Mouse (Mus musculus) hindbrain, embryonic 12.5 days (tissue): ENCODE measurements around the gene Olfml3. TPM values are rescaled to one million over a fixed set of nuclear protein-coding genes. Genes with fewer than 3 reads are reported as not detected.

Experiments
- ATAC-seq: fragments of 200-750 bp; cut with Nextera tagmentation; 2 replicates; pipeline ENCODE4 v1.8.0; 2017; ENCODE audit warnings: moderate TSS enrichment; ENCODE audit not compliant: low FRiP score
- H3K27ac ChIP-seq: fragments of 300-500 bp; sonication (generic); 2 replicates; pipeline ENCODE4 v1.5.1; 2016; ENCODE audit warnings: mild to moderate bottlenecking
- H3K27me3 ChIP-seq: fragments of 300-500 bp; sonication (generic); 2 replicates; pipeline ENCODE4 v1.6.1; 2016; ENCODE audit warnings: mild to moderate bottlenecking
- H3K36me3 ChIP-seq: fragments of 300-500 bp; sonication (generic); 2 replicates; pipeline ENCODE4 v1.6.1; 2016; ENCODE audit warnings: mild to moderate bottlenecking
- H3K4me1 ChIP-seq: fragments of 300-500 bp; sonication (generic); 2 replicates; pipeline ENCODE4 v1.6.1; 2016
- H3K4me2 ChIP-seq: fragments of 300-500 bp; sonication (generic); replicated peaks from 2 replicates; pipeline ENCODE4 v1.6.1; 2016; ENCODE audit warnings: mild to moderate bottlenecking
- H3K4me3 ChIP-seq: fragments of 300-500 bp; sonication (generic); 2 replicates; pipeline ENCODE4 v1.5.1; 2016; ENCODE audit warnings: mild to moderate bottlenecking
- H3K9ac ChIP-seq: fragments of 300-500 bp; sonication (generic); 2 replicates; pipeline ENCODE4 v1.6.1; 2016; ENCODE audit warnings: mild to moderate bottlenecking, moderate library complexity
- H3K9me3 ChIP-seq: fragments of 300-500 bp; sonication (generic); replicated peaks from 2 replicates; pipeline ENCODE4 v1.6.1; 2016; ENCODE audit warnings: mild to moderate bottlenecking
- WGBS: fragments of 180-500 bp; shearing (Covaris S2); methylation state at CpG from one replicate; pipeline ENCODE4 v1.1.7; 2016; 5-methylcytosine and 5-hydroxymethylcytosine counted together
- polyA plus RNA-seq: library from polyadenylated mRNA; unstranded; fragments of >200 nt; fragmentation: Nextera tagmentation; extraction: Ambion mirVana; gene quantifications from 2 replicates; pipeline ENCODE4 v1.2.1, GENCODE M21; 2016

Gene Olfml3
- polyA plus RNA-seq, 1 experiment from 2014 or later: 16.9 TPM

DNA sequence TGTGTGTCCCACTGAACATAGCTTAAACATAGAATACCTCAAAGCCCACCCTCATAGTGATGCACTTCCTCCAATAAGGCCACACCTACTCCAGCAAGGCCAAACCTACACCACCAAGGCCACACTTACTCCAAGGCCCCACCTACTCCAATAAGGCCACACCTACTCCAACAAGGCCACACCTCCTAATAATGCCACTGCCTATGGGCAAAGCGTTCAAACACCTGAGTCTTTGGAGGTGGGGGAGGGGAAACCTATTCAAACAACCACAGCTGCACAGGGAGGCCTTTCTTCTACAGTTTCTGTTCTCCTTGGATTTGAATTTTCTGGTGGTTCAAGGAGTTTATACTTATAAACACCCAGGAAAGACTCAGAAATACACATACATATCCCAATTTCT, 48.8 kb downstream of the Olfml3 start:
- Histone ChIP-seq H3K36me3 (no peaks in the 10 kb centered on the region), H3K9me3 (no peaks in the 10 kb centered on the region), H3K9ac (no peak overlapping the region), H3K27me3 (no peaks in the 10 kb centered on the region), H3K4me3 (no peak overlapping the region), H3K4me2 (no peak overlapping the region), H3K27ac (no peak overlapping the region), H3K4me1 (no peaks in the 10 kb centered on the region)
- ATAC-seq: no peak
- 75% methylated on average over 1 of the region's 1 CpGs for WGBS

DNA sequence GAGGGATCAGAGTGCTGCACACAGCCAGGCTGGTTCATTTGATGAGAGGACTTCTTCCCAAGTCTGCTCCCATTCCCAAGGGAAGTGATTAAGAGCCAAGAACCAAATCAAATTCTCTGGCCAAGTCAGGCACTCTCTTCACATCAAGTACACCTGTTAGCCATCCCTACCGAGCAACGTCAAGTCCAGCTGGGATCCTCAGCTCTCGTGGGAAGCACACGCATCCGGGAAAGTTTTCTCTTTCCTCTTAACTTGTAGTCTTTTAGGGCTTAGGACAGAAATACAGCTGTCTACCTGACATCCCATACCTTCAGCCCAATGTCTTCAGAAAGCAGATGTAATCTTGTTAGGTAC, 53.9 kb downstream of the Olfml3 start:
- H3K9ac ChIP-seq: no peak overlapping the region
- WGBS: 38% methylated on average over 5 of the region's 5 CpGs
- no peak overlapping the region for H3K27ac ChIP-seq

DNA sequence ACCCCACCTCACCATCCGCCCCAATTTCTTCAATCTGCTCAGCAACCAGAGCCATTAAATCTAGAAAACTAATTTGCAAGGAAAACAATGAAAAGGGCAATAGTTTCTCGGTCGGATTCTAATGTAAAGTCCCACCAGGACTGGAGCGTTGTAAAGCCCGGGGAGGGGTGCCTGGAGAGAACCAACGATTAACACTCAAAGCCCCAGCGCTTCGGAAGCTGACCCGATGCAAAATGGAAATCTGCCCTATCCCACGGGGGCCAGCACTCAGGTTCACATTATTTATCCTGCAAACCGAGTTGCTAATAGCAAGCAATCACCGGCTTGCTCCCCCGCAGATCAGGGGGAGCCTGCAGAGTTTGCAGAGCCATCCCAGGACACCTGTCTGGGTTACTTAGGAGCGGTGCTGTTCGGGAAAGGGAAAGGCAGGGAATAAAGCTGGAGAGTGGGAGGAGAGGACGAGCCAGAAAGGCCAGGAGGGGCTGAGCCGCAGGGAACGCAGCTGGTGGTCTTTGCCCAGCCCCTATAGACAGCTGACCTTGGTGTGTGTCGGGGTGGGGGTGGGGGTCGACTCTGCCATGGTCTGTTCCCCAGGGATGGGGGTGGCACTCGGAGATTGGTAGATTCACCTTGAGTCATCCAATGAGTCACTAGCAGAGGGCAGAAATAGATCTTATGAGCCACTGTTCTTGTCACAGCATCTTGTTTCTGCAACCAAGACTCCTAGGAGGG, 54.4 kb downstream of the Olfml3 start:
- H3K36me3 ChIP-seq: no peaks in the 10 kb centered on the region
- ATAC-seq: 0 out of 2 replicates have a peak, but pooled peaks have one; percentile 43
- no peaks in the 10 kb centered on the region for H3K27me3 ChIP-seq
- H3K4me1 ChIP-seq: peaks cover 11% of the 10 kb centered on the region
- H3K9me3 ChIP-seq: no peaks in the 10 kb centered on the region
- H3K4me2 ChIP-seq: peak overlapping the region; percentile 45
- WGBS: 4% methylated on average over 21 of the region's 21 CpGs
- H3K27ac ChIP-seq: no peak overlapping the region
- no peak overlapping the region for H3K4me3 ChIP-seq
- no peak overlapping the region for H3K9ac ChIP-seq

More for the DNA sequence above, 53.9 kb downstream of the Olfml3 start:
- Histone ChIP-seq H3K36me3 (no peaks in the 10 kb centered on the region), H3K4me3 (no peak overlapping the region), H3K4me1 (peaks cover 11% of the 10 kb centered on the region), H3K27me3 (no peaks in the 10 kb centered on the region), H3K9me3 (no peaks in the 10 kb centered on the region), H3K4me2 (no peak overlapping the region)
- ATAC-seq: 0 out of 2 replicates have a peak, but pooled peaks have one; percentile 2

DNA sequence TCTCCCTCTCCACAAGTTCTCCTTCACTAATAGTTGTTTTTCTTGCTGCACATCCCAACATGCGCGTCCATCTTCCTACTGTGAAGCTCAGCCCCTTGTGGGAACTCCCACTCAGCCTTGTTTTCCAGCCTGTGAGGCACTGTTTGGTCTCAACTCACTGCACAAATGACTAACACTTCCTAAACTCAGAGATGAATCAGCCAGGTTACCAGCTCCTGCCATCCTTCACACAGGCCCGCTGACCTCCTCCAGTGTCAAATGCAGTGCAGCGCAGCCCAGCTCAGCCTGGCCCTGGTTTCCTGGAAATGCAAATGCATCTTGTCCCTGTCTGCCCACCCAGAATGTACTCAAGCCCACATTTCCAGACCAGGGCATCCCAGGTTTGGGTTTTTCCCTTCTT, 55.3 kb downstream of the Olfml3 start:
- Histone ChIP-seq H3K27me3 (no peaks in the 10 kb centered on the region), H3K9me3 (no peaks in the 10 kb centered on the region), H3K36me3 (no peaks in the 10 kb centered on the region), H3K4me1 (peaks cover 11% of the 10 kb centered on the region), H3K4me3 (no peak overlapping the region), H3K4me2 (no peak overlapping the region), H3K27ac (no peak overlapping the region), H3K9ac (no peak overlapping the region)
- no peak for ATAC-seq
- WGBS: 49% methylated on average over 4 of the region's 4 CpGs

DNA sequence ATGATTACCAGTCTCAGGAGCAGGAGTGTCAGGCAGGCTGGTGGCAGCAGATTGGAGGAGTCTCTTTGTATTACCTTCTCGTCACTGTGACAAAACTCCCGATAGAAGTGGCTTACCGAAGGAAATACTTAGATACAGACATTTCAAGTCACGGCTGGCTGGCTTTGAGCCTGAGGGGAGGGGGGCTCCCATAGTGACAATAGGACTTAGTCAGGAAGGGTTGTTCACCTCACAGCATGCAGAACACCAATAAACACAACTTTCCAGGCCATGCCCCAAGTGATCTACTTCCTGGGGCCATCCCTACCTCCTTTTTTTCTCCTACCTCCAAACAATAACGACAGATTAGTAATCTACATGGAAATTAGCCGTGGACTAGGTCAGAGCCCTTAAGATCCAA, 59.0 kb downstream of the Olfml3 start:
- H3K36me3 ChIP-seq: no peaks in the 10 kb centered on the region
- no peak for ATAC-seq
- H3K4me2 ChIP-seq: no peak overlapping the region
- no peaks in the 10 kb centered on the region for H3K9me3 ChIP-seq
- no peak overlapping the region for H3K9ac ChIP-seq
- no peaks in the 10 kb centered on the region for H3K27me3 ChIP-seq
- 36% methylated on average over 6 of the region's 6 CpGs for WGBS
- peaks cover 9% of the 10 kb centered on the region for H3K4me1 ChIP-seq
- no peak overlapping the region for H3K27ac ChIP-seq
- no peak overlapping the region for H3K4me3 ChIP-seq

DNA sequence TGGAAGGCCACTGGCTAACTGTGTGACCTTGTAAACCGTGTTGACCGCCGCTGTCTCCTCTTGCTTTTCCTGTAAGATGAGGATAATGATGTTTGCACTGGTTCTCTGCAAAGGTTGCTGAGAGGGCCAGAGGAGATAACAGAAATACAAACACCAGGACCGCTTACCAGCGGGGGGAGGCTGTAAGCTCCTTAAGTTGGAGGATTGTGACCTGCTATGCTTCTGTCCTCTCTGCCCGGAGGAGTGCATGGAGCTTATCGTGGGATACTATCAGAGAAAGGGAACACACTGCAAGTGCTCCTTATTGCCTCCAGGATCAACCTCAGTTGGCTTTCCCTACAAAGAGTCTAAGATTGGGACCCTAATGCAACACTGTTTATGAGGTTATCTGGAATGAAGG, 65.1 kb downstream of the Olfml3 start:
- H3K9me3 ChIP-seq: no peaks in the 10 kb centered on the region
- H3K36me3 ChIP-seq: no peaks in the 10 kb centered on the region
- H3K9ac ChIP-seq: no peak overlapping the region
- H3K4me3 ChIP-seq: no peak overlapping the region
- H3K4me1 ChIP-seq: no peaks in the 10 kb centered on the region
- 68% methylated on average over 7 of the region's 7 CpGs for WGBS
- H3K27me3 ChIP-seq: no peaks in the 10 kb centered on the region
- H3K27ac ChIP-seq: no peak overlapping the region
- ATAC-seq: no peak
- H3K4me2 ChIP-seq: no peak overlapping the region

Other genes starting within 250 kb of the Olfml3 start
- gene Syt6, start 162.8 kb downstream of the Olfml3 start, polyA plus RNA-seq: 4.7 and 6.8 TPM in 2 replicates
- not detected in 2 replicates for gene Atg4a-ps, start 91.9 kb downstream of the Olfml3 start, polyA plus RNA-seq
- not detected in 2 replicates for gene Gm10964, start 1.4 kb upstream of the Olfml3 start, polyA plus RNA-seq
- gene Hipk1, start 53.6 kb upstream of the Olfml3 start, polyA plus RNA-seq: 16.5 and 17.1 TPM in 2 replicates
- 22.1 and 24.0 TPM in 2 replicates for gene Dclre1b, start 71.4 kb upstream of the Olfml3 start, polyA plus RNA-seq
- gene Ap4b1, start 71.5 kb upstream of the Olfml3 start, polyA plus RNA-seq: 24.6 and 26.1 TPM in 2 replicates
- 0.23 and 0.42 TPM in 2 replicates for gene Gm43064, start 71.6 kb upstream of the Olfml3 start, polyA plus RNA-seq
- 0.52 TPM in 1 of 2 replicates, not detected in the other for gene Bcl2l15, start 94.6 kb upstream of the Olfml3 start, polyA plus RNA-seq
- 0.27 and 0.51 TPM in 2 replicates for gene Ptpn22, start 121.8 kb upstream of the Olfml3 start, polyA plus RNA-seq
- 23.8 and 27.6 TPM in 2 replicates for gene Rsbn1, start 176.1 kb upstream of the Olfml3 start, polyA plus RNA-seq
- gene Phtf1, start 230.1 kb upstream of the Olfml3 start, polyA plus RNA-seq: 48.9 and 49.9 TPM in 2 replicates